Mouse (Mus musculus): ENCODE data around the gene Tmem150c.

Gene Tmem150c

DNA sequence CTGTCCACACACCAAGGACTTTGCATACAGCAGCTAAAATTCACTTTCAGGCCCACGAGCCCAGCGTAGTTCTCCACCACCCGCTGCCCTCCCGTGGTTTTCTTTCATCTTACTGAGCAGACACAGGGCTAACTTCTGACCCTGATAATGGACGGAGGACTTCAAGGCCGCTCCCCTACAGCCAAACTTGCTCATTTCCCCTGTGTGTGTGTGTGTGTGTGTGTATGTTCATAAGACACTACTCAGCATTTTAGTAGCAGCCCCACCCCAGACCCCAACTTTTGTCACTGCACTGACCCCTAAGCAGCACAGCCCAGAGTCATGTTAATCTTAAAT lies at the start of gene Tmem150c:
Gene Tmem150c, minus strand, starts transcription at position 171 of the 336 bp plus-strand sequence.
- Histone ChIP-seq H3K27me3 (ENCODE audit: control insufficient read depth, insufficient read depth, low read length, poor library complexity, severe bottlenecking) (no peaks in the 10 kb centered on the region), H3K36me3 (ENCODE audit: control insufficient read depth, insufficient read depth, low read length, poor library complexity, severe bottlenecking) (no peaks in the 10 kb centered on the region)
- no peak for DNase-seq (ENCODE audit: low read depth, low spot score)

DNA sequence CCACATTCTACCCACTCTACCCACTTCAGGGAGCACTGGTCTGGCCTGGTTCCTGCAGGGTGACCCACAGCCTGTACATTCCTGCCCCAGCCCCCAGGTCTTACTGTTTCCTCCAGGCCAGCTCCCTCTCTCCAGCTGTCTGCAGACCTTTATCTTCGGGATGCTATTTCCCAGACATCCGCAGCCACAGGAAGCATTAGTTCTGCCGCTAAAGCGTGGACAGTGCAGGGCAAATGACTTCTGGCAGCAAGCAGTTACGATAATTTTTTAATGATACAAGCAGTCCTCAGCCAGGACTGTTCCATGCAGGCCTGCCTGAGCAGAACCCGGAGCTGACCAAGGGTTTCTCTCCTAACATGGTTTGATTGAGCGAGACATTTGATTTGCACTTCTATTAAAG lies 49.5 kb upstream of the Tmem150c start:
- no peaks in the 10 kb centered on the region for H3K27me3 ChIP-seq (ENCODE audit: control insufficient read depth, insufficient read depth, low read length, poor library complexity, severe bottlenecking)
- no peak for DNase-seq (ENCODE audit: low read depth, low spot score)
- H3K36me3 ChIP-seq (ENCODE audit: control insufficient read depth, insufficient read depth, low read length, poor library complexity, severe bottlenecking) = no peaks in the 10 kb centered on the region

- DNase-seq (ENCODE audit: low read depth, low spot score) = no peak
- Histone ChIP-seq H3K27me3 (ENCODE audit: control insufficient read depth, insufficient read depth, low read length, poor library complexity, severe bottlenecking) (no peaks in the 10 kb centered on the region), H3K36me3 (ENCODE audit: control insufficient read depth, insufficient read depth, low read length, poor library complexity, severe bottlenecking) (no peaks in the 10 kb centered on the region)
These were observed 47.1 kb upstream of the Tmem150c start for GRCm38 (mm10) chr5:100206675-100207074.

- DNase-seq (ENCODE audit: low read depth, low spot score) = no peak
- Histone ChIP-seq H3K27me3 (ENCODE audit: control insufficient read depth, insufficient read depth, low read length, poor library complexity, severe bottlenecking) (no peaks in the 10 kb centered on the region), H3K36me3 (ENCODE audit: control insufficient read depth, insufficient read depth, low read length, poor library complexity, severe bottlenecking) (no peaks in the 10 kb centered on the region)
These were observed 46.0 kb upstream of the Tmem150c start for GRCm38 (mm10) chr5:100205519-100206189.

GRCm38 (mm10) chr5:100200805-100201204 lies 41.2 kb upstream of the Tmem150c start:
- Histone ChIP-seq H3K27me3 (ENCODE audit: control insufficient read depth, insufficient read depth, low read length, poor library complexity, severe bottlenecking) (no peaks in the 10 kb centered on the region), H3K36me3 (ENCODE audit: control insufficient read depth, insufficient read depth, low read length, poor library complexity, severe bottlenecking) (no peaks in the 10 kb centered on the region)
- peak; percentile 26 for DNase-seq (ENCODE audit: low read depth, low spot score)

DNA sequence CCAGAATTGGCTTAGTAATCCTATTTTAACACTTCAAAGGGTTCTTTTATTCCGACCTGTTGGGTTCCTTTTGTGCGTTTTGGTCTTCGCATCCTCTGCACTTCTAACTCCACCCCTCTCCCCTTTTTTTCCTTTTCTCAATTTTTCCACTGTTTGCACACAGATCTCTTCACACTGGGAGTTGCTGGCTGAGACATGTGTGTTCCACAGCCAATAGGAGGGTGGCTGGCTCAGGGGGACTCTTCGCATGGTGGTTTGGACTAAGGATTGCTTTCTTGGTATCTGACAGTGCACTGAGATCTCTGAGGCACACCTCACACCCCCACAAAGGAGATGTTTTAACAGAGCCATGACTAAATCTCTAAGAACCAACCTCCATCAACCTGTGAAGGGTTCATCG lies 40.7 kb upstream of the Tmem150c start:
- DNase-seq (ENCODE audit: low read depth, low spot score) = no peak
- no peaks in the 10 kb centered on the region for H3K36me3 ChIP-seq (ENCODE audit: control insufficient read depth, insufficient read depth, low read length, poor library complexity, severe bottlenecking)

DNA sequence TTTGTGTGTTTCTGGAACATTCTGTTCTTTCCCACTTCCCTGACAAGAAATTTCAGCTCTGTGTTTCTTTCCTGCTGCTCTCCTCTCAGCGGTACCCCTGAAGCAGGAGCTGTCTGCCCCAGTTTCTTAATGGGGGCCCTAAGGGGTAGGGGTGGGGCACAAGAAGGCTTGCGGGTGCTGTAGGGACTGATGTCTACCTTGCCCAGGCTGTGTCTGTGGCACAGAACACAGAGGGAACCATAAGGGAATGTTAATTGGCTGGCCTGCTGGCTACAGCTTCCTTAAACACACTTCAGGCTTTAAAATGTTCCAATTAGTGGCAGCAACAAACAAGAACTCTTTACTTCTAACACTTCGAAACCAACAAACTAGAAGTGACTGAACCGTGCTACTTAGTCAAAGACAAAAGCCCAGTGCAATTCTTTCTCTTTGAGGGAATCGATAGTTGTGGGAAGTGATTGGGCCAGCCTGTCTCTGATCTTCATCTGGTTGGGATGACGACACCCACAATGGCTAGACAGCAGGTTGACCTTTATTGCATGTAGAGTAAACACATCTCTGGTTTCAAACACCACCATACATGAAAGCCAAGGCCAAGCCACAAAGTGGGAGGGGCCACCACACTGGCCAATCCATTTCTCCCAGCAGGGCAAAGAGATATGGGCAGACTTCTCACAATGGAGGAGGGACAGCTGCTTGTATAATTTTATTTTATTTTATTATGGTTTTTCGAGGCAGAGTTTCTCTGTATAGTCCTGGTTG lies 39.7 kb upstream of the Tmem150c start:
- H3K27me3 ChIP-seq (ENCODE audit: control insufficient read depth, insufficient read depth, low read length, poor library complexity, severe bottlenecking) = no peaks in the 10 kb centered on the region
- no peak for DNase-seq (ENCODE audit: low read depth, low spot score)
- no peaks in the 10 kb centered on the region for H3K36me3 ChIP-seq (ENCODE audit: control insufficient read depth, insufficient read depth, low read length, poor library complexity, severe bottlenecking)

More for the DNA sequence above, 40.7 kb upstream of the Tmem150c start:
- no peaks in the 10 kb centered on the region for H3K27me3 ChIP-seq (ENCODE audit: control insufficient read depth, insufficient read depth, low read length, poor library complexity, severe bottlenecking)

- no peaks in the 10 kb centered on the region for H3K27me3 ChIP-seq (ENCODE audit: control insufficient read depth, insufficient read depth, low read length, poor library complexity, severe bottlenecking)
- H3K36me3 ChIP-seq (ENCODE audit: control insufficient read depth, insufficient read depth, low read length, poor library complexity, severe bottlenecking) = no peaks in the 10 kb centered on the region
- DNase-seq (ENCODE audit: low read depth, low spot score) = no peak
These were observed 37.9 kb upstream of the Tmem150c start for GRCm38 (mm10) chr5:100197476-100197875.

- DNase-seq (ENCODE audit: low read depth, low spot score) = no peak
- no peaks in the 10 kb centered on the region for H3K27me3 ChIP-seq (ENCODE audit: control insufficient read depth, insufficient read depth, low read length, poor library complexity, severe bottlenecking)
- no peaks in the 10 kb centered on the region for H3K36me3 ChIP-seq (ENCODE audit: control insufficient read depth, insufficient read depth, low read length, poor library complexity, severe bottlenecking)
These were observed 37.3 kb upstream of the Tmem150c start for GRCm38 (mm10) chr5:100196854-100197431.

DNA sequence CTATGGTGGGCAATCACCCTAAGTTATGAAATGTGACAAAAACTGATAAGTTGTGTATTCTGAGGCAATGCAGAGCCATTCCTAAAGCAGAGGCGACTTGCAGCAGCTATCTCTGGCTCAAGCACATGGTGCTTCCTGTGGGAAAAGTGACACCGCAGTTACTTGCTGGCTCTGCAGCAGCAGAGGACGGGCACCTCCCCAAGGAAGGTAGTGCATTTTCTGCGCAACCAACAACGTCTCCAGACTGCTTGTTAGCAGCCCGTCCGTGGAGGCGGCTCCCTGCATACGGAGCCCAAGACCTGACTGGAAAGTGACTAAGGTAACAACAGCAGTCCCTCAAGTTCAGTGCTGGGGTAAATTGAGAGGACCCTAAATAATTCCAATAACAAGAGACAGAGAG lies 36.8 kb upstream of the Tmem150c start:
- DNase-seq (ENCODE audit: low read depth, low spot score) = no peak
- no peaks in the 10 kb centered on the region for H3K36me3 ChIP-seq (ENCODE audit: control insufficient read depth, insufficient read depth, low read length, poor library complexity, severe bottlenecking)
- no peaks in the 10 kb centered on the region for H3K27me3 ChIP-seq (ENCODE audit: control insufficient read depth, insufficient read depth, low read length, poor library complexity, severe bottlenecking)

DNA sequence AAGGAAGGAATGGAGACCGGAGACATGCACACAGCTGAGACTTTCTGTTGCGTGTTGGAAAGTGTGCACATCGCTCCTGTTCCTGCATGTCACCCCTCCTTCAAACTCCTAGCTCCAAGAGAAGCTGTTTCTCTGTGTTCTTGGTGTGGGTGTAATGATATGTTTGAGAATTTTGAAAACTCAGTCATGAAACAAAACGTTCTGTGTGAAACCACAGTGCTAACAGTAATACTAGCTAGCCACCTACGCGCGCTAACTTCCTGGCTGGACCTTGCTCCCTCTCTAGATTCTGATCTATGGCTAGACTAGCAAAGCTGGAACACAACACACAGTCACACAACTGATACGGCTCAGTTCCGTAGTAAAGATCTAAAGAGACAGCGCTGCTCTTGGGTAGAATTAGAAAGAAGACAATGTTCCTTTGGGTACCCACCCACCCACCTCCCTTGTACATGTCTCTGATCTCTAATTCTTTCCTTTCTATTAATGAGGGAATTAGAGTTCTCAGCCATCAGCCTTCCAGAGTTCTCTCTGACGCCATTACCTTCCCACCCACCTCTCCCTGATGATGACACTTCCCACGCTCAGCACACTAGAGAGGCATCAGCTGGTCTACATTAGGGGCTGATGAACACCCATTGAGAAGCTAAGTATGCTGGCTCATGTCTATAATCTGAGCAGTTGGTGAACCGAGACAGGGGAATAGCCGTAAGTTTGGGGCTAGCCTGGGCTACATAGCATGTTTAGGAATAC lies 32.0 kb upstream of the Tmem150c start:
- Histone ChIP-seq H3K27me3 (ENCODE audit: control insufficient read depth, insufficient read depth, low read length, poor library complexity, severe bottlenecking) (no peaks in the 10 kb centered on the region), H3K36me3 (ENCODE audit: control insufficient read depth, insufficient read depth, low read length, poor library complexity, severe bottlenecking) (no peaks in the 10 kb centered on the region)
- no peak for DNase-seq (ENCODE audit: low read depth, low spot score)

- Histone ChIP-seq H3K27me3 (ENCODE audit: control insufficient read depth, insufficient read depth, low read length, poor library complexity, severe bottlenecking) (no peaks in the 10 kb centered on the region), H3K36me3 (ENCODE audit: control insufficient read depth, insufficient read depth, low read length, poor library complexity, severe bottlenecking) (no peaks in the 10 kb centered on the region)
- no peak for DNase-seq (ENCODE audit: low read depth, low spot score)
These were observed 27.7 kb upstream of the Tmem150c start for GRCm38 (mm10) chr5:100187035-100187901.

GRCm38 (mm10) chr5:100186618-100187017 lies 27.0 kb upstream of the Tmem150c start:
- Histone ChIP-seq H3K27me3 (ENCODE audit: control insufficient read depth, insufficient read depth, low read length, poor library complexity, severe bottlenecking) (no peaks in the 10 kb centered on the region), H3K36me3 (ENCODE audit: control insufficient read depth, insufficient read depth, low read length, poor library complexity, severe bottlenecking) (no peaks in the 10 kb centered on the region)
- no peak for DNase-seq (ENCODE audit: low read depth, low spot score)

GRCm38 (mm10) chr5:100185895-100186294 lies 26.3 kb upstream of the Tmem150c start:
- H3K27me3 ChIP-seq (ENCODE audit: control insufficient read depth, insufficient read depth, low read length, poor library complexity, severe bottlenecking) = no peaks in the 10 kb centered on the region
- DNase-seq (ENCODE audit: low read depth, low spot score) = no peak
- no peaks in the 10 kb centered on the region for H3K36me3 ChIP-seq (ENCODE audit: control insufficient read depth, insufficient read depth, low read length, poor library complexity, severe bottlenecking)
